Mouse (Mus musculus) left cerebral cortex, adult 18-20 months (tissue): ENCODE measurements around the gene Zc4h2. TPM values are rescaled to one million over a fixed set of nuclear protein-coding genes. Genes with fewer than 3 reads are reported as not detected.

Source experiments
- DNase-seq, 2 experiments: peaks; one replicate each; pipeline ENCODE4 v3.0.0; 2021 to 2022; ENCODE audit warnings: low spot score in 2 of 2, mixed read lengths in 1 of 2
- long read RNA-seq, 2 experiments: library from polyadenylated mRNA; stranded (forward); transcript quantifications; one replicate each; pipeline ENCODE4 v2.0.0; 2021
- total RNA-seq, 2 experiments: library from RNA; stranded (reverse); gene quantifications; 2 replicates each; pipeline ENCODE4 v1.2.3; 2021

The Zc4h2 gene
- total RNA-seq: 10 to 100 TPM; 18.0 to 21.0 TPM
- long read RNA-seq, experiment 1, transcript Zc4h2-201 (5 exons, 2,219 nt): major isoform, 28 of 30 reads
- long read RNA-seq, experiment 1, partial matches to known transcripts: 1 of 30 reads
- long read RNA-seq, experiment 1, other reads (novel, unspliced or antisense): 1 of 30 reads
- long read RNA-seq, experiment 2, transcript Zc4h2-201 (5 exons, 2,219 nt): major isoform, 9 of 12 reads
- long read RNA-seq, experiment 2, partial matches to known transcripts: 3 of 12 reads
- long read RNA-seq, experiment 2, other reads (novel, unspliced or antisense): 0 of 12 reads

DNA sequence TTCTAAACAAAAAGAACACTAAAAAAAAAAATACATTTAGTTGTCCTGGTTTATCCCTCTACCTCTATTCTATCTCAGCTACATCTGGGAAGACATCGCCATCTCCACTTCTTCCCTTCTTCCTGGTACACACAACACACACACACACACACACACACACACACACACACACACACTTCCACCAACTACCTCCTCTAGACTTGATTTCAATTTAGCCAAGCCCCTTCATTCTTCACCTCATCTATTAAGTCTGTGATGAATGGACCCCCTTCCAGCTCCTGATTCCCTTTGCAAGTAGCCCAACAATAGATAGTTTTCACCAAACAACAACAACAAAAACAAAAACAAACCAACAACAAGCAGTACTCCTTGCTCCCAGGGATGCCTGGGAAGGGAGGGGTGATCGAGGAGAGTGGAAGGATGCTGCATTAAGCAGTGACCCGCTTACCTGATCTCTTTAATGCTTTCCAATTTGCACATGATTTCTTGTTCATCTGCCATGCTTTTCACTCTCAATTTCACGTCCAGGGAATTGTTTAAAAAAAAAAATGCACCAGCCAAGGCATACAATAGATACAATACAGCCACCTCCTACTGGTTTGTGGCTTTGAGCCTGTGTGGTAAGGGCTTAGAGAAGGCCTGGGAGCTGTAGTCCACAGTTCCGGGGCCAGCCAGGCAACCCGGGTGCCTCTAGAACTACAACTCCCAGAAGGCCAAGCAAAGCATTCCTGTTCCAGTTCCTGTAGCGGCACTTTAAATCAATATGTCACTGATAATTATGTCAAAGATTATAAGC, at the start of gene Zc4h2:
Gene Zc4h2 (minus strand): TSS at position 706 of the 796 bp plus-strand sequence.
- peak; percentile 61 to 69 for DNase-seq

DNA sequence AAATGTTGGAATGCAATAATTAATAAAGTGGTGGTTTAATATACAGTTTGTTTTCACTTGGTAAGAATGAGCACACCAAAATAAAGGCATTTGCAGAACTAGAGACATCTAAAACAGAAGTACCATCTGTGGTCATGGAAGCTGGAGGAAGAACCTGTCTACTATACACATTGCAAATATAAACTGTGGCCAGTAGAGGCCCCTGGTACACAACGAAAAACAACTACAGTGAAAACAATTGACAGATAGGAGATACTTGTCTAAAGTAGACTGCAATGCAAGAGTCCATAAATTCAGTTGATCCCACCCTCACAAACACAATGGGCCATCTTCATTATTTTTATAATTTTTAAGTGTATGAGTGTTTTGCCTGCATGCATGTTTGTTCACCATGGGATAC, 28.8 kb upstream of the Zc4h2 start:
- DNase-seq: peak; percentile 3 to 4

DNA sequence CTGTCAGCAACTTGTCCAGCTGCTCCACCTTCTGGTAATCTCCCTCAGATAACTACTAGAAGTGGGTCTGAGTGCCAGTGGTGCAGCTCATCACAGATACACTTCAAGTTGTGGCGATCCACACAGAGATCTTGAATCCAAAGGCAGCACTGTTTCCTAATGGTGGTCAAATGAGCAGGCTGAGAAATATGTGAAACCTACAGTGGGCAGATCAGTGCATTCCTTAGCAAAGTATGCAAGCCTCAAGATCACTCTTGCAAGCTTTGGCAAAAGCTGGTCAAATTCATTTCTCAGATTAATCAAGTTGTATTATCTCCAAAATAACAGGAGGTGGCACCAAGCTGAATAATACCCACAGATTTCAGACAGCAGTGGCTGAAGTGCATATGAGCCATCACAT, 23.9 kb upstream of the Zc4h2 start:
- DNase-seq: no peak

DNA sequence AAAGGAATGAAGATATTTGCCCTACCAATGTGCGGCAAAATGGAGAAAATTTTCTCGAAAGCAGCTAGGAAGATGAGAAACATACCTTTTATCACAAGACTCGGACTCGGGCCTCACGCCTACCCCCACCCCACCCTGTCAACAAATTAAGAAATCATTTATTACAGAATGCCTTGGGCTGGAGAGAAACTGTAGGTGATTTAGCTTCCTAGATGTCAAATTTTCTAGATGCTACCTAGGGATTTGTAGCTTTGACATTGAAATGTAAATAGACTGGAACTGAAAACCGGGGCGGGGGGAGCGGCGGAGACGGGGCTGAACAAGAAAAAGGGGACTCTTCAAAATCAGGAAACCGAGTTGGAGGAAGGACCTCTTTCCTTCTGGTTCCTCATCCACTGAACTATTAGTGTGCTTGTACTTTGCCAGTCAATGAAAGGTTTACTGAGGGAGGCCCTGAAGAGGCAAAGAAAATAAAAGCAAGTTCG, 333 bp upstream of the Zc4h2 start:
- peak in 1 of 2 experiments; percentile 1 for DNase-seq

DNA sequence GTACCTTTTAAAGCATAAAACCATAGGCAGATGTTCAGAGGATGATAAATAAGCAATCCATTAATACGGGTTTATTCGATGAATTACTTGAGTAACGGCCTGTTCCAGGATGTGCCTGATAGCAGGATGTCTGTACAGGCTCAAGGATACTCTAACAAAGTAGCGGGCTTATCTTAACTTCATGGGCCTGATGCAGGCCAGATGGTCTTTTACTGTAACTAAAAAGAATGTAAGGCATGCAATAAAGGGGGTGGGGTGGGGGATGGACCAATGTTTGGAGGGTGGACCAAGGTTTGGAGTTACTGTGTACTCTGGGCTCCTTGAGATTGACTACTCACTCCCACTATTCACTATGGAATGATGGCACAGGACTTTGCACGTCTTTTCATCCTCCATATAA, 57.7 kb downstream of the Zc4h2 start:
- no peak for DNase-seq

Other genes starting within 250 kb of the Zc4h2 start
- gene Amer1, start 213.6 kb downstream of the Zc4h2 start, total RNA-seq: 1 to 10 TPM; 5.1 to 6.0 TPM
- gene Asb12, start 100.5 kb downstream of the Zc4h2 start, total RNA-seq: not detected
- gene Pfn5, start 100.4 kb downstream of the Zc4h2 start, total RNA-seq: not detected
- gene Zc3h12b, start 53.2 kb upstream of the Zc4h2 start, total RNA-seq: 10 to 100 TPM; 32.6 to 34.7 TPM